Mouse (Mus musculus) stomach, embryonic 15.5 days (tissue): ENCODE results near the gene Serpinb6b. TPM values are rescaled to one million over a fixed set of nuclear protein-coding genes. Genes with fewer than 3 reads are reported as not detected.

Experiments used
- ATAC-seq: fragments of 200-750 bp; cut with Nextera tagmentation; 2 replicates; pipeline ENCODE4 v1.8.0; 2017; ENCODE audit warnings: low read depth, moderate number of reproducible peaks, moderate TSS enrichment; ENCODE audit not compliant: insufficient read depth, low FRiP score
- H3K27ac ChIP-seq: fragments of 300-500 bp; sonication (generic); 2 replicates; pipeline ENCODE4 v1.5.1; 2015; ENCODE audit warnings: mild to moderate bottlenecking, inconsistent platforms
- H3K27me3 ChIP-seq: fragments of 300-500 bp; sonication (generic); replicated peaks from 2 replicates; pipeline ENCODE4 v1.6.1; 2015; ENCODE audit warnings: inconsistent platforms
- H3K36me3 ChIP-seq: fragments of 300-500 bp; sonication (generic); 2 replicates; pipeline ENCODE4 v1.6.1; 2015; ENCODE audit warnings: inconsistent platforms
- H3K4me1 ChIP-seq: fragments of 300-500 bp; sonication (generic); 2 replicates; pipeline ENCODE4 v1.6.1; 2015; ENCODE audit warnings: inconsistent platforms
- H3K4me2 ChIP-seq: fragments of 300-500 bp; sonication (generic); 2 replicates; pipeline ENCODE4 v1.6.1; 2015; ENCODE audit warnings: mild to moderate bottlenecking, inconsistent platforms
- H3K4me3 ChIP-seq: fragments of 300-500 bp; sonication (generic); replicated peaks from 2 replicates; pipeline ENCODE4 v1.5.1; 2015; ENCODE audit warnings: inconsistent platforms
- H3K9ac ChIP-seq: fragments of 300-500 bp; sonication (generic); 2 replicates; pipeline ENCODE4 v1.6.1; 2015; ENCODE audit warnings: inconsistent platforms
- H3K9me3 ChIP-seq: fragments of 300-500 bp; sonication (generic); 2 replicates; pipeline ENCODE4 v1.6.1; 2016; ENCODE audit warnings: inconsistent platforms
- WGBS: fragments of 180-500 bp; shearing (Covaris S2); methylation state at CpG from one replicate; pipeline ENCODE4 v1.1.7; 2015; 5-methylcytosine and 5-hydroxymethylcytosine counted together
- polyA plus RNA-seq: library from polyadenylated mRNA; unstranded; fragments of >200 nt; fragmentation: Nextera tagmentation; extraction: Ambion mirVana; gene quantifications from 2 replicates; pipeline ENCODE4 v1.2.1, GENCODE M21; 2015

Serpinb6b gene
- polyA plus RNA-seq, 1 experiment from 2014 or later, result 5.7 TPM

DNA sequence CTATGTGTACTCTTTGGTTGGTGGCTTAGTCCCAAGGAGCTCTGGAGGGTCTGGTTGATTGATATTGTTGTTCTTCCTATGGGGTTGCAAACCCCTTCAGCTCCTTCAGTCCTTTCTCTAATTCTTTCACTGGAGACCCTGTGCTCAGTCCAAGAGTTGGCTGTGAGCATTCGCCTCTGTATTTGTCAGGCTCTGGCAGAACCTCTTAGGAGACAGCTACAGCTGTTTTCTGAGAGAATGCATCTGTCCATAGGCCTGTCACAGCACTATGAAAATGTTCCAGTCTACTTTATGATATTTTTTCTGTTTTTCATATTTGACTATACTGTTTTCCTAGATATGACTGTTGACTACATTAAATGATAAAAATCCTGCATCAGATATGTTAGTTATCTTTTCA lies 47.4 kb downstream of the Serpinb6b start:
- Histone ChIP-seq H3K27ac (no peak overlapping the region), H3K36me3 (no peaks in the 10 kb centered on the region), H3K4me2 (no peak overlapping the region), H3K27me3 (no peaks in the 10 kb centered on the region), H3K4me1 (no peaks in the 10 kb centered on the region), H3K9ac (no peak overlapping the region), H3K9me3 (no peaks in the 10 kb centered on the region), H3K4me3 (no peak overlapping the region)
- ATAC-seq, result no peak; the same call in 1 of the 2 replicates
- WGBS, result 77% methylated on average over 1 of the region's 1 CpGs

DNA sequence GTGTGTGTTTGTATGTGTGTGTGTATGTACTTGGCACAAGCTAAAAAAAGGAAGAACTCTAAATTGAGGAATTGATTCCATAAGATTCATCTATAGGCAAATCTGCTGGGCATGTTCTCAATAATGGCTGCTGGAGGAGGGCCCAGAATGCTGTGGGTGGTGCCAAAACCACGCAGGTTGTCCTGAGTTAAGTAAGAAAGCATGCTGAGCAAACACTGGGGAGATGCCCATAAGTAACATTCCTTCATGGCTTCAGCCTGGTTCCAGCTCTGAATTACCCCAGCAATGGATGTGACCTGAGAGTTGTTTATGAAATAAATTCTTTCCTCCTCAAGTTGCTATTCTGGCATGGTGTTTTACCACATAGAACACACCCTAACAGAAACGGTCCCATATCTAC lies 48.3 kb downstream of the Serpinb6b start:
- Histone ChIP-seq H3K4me2 (no peak overlapping the region), H3K36me3 (no peaks in the 10 kb centered on the region), H3K9me3 (no peaks in the 10 kb centered on the region), H3K9ac (no peak overlapping the region), H3K4me1 (no peaks in the 10 kb centered on the region), H3K27me3 (no peaks in the 10 kb centered on the region), H3K4me3 (no peak overlapping the region), H3K27ac (no peak overlapping the region)
- ATAC-seq, result no peak
- 42% methylated on average over 2 of the region's 2 CpGs for WGBS

DNA sequence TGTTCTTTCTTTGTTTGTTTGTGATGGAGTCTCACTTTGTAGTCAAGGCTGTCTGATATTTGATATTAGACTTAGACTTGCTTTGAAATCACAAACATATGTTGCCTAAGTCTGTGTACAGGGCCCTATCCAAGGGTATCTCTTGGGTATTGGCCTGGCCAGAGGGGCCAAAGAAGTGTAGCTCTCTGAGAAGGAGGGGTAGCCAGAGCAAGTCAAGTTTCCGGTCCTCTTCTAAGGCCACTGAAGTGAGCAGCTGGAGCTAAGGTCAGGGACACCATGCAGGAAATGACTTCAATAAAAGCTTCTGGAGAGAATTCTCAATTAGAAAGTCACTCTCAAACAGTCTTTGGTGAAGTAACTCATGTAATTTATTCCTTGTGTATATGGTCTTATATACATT lies 57.4 kb downstream of the Serpinb6b start:
- Histone ChIP-seq H3K27me3 (no peaks in the 10 kb centered on the region), H3K36me3 (no peaks in the 10 kb centered on the region), H3K9ac (no peak overlapping the region), H3K9me3 (no peaks in the 10 kb centered on the region), H3K4me2 (no peak overlapping the region), H3K27ac (no peak overlapping the region), H3K4me1 (no peaks in the 10 kb centered on the region), H3K4me3 (no peak overlapping the region)
- ATAC-seq, result no peak
- 80% methylated on average over 1 of the region's 1 CpGs for WGBS

DNA sequence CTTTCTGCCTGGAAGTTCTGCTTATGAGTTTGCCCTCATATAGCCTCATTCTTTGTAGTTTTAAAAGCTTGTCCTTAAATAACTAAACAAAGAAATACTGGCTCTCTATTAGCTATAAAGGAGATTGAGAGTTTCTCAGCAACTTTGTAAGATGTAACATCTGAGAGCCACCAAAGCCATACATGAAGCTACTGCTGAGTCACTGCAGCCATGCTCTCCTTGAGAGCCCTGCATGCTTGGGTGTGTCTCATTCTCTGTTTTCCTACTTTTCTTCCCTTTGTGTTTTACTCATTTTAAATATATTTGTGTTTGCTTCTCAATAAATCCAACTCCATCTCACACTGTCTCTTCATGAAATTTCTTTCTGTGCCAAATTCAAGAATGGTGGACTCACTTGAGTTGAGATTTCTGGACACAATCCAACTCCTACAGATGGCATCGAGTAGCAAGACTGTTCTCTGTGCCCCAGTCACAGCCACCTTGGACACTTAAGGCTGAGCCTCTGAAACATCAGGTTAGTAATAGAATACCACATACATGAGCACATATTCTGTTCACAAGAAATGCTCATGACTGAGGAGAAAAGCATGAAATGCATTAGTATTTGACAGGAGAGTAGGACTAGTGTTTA lies 61.5 kb downstream of the Serpinb6b start:
- no peaks in the 10 kb centered on the region for H3K4me1 ChIP-seq
- no peak for ATAC-seq
- no peak overlapping the region for H3K4me2 ChIP-seq
- no peak overlapping the region for H3K27ac ChIP-seq
- no peaks in the 10 kb centered on the region for H3K9me3 ChIP-seq
- H3K9ac ChIP-seq, result no peak overlapping the region
- no peaks in the 10 kb centered on the region for H3K27me3 ChIP-seq
- WGBS, result 63% methylated on average over 1 of the region's 1 CpGs
- no peak overlapping the region for H3K4me3 ChIP-seq
- no peaks in the 10 kb centered on the region for H3K36me3 ChIP-seq

DNA sequence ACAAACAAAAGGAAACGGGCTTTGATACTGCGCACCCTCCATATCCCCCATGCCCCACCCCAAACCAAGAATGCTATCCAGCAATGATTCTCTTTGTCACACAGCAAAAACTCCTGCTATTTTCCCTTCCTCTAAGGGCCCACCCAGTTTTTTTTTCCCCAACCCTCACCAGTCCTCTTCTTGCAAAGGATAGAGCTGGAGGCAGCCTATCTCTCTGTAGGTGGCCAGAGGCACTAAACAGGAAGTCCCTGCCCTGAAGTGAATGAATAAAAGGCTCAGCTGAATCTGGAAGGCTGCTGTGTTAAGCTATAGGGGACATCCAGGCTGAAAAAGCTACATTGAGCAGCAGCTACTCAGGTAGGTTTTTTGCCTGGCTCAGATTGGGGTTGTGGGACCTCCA lies 62.2 kb downstream of the Serpinb6b start, which contains the start of gene Serpinb9b:
Gene Serpinb9b (plus strand): TSS at position 173 of the 400 bp plus-strand sequence.
- Histone ChIP-seq H3K36me3 (no peaks in the 10 kb centered on the region), H3K9me3 (no peaks in the 10 kb centered on the region), H3K27ac (no peak within 1 kb of the TSS), H3K27me3 (no peaks in the 10 kb centered on the region), H3K4me3 (no peak within 1 kb of the TSS), H3K4me1 (no peaks in the 10 kb centered on the region), H3K4me2 (no peak within 1 kb of the TSS), H3K9ac (no peak within 1 kb of the TSS)
- ATAC-seq, result no peak
- 72% methylated on average over 2 of the region's 2 CpGs for WGBS

DNA sequence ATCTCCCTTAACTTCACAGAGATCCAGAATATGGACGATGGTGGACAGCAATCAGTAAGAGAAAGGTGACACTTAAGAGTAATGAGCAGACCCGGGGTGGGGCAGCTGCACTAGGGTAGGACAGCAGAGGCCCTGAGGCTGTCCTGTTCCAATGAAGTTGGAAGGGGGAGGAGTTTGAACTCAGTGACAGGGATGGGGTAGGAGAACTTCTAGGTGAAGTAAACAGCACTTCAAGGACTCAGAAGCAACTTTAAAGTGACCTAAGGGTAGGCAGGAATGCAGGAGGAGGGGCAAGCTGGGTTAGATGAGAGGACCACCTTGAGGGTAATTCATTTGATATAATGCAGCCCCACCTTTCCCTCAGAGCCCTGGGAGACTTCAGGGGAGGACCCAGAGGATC lies 63.1 kb downstream of the Serpinb6b start:
- no peak for ATAC-seq
- Histone ChIP-seq H3K4me3 (no peak overlapping the region), H3K4me1 (no peaks in the 10 kb centered on the region), H3K36me3 (no peaks in the 10 kb centered on the region), H3K9ac (no peak overlapping the region), H3K27me3 (no peaks in the 10 kb centered on the region), H3K9me3 (no peaks in the 10 kb centered on the region), H3K4me2 (no peak overlapping the region), H3K27ac (no peak overlapping the region)
- WGBS, result 18% methylated on average over 2 of the region's 2 CpGs

DNA sequence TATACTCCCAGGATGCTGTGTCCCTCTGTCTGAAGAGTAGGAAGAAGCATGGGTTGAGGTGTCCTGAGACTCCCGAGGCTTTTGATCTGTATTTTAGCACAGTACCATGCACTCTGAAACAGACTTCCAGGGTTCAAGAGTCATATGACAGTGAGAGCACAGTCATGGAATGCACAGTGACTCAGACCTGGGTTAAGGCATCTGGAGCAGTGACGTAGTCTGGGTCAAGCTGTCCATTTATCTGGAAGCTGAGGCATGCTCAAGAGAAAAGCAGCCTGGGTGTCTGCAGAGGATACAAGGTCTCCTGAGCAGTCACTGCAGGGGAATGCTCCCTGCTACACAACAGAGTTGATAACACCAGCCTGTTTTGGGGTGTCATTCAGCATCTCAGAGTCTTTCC lies 63.5 kb downstream of the Serpinb6b start:
- Histone ChIP-seq H3K27me3 (no peaks in the 10 kb centered on the region), H3K4me2 (no peak overlapping the region), H3K4me1 (no peaks in the 10 kb centered on the region), H3K36me3 (no peaks in the 10 kb centered on the region), H3K9ac (no peak overlapping the region), H3K9me3 (no peaks in the 10 kb centered on the region), H3K4me3 (no peak overlapping the region), H3K27ac (no peak overlapping the region)
- ATAC-seq, result no peak; the same call in 1 of the 2 replicates
- 63% methylated on average over 2 of the region's 2 CpGs for WGBS

Other genes with a start within 250 kb of the Serpinb6b start
- 0.22 and 0.24 TPM in 2 replicates for gene Mylk4, start 181.3 kb upstream of the Serpinb6b start, polyA plus RNA-seq
- 29.1 and 29.2 TPM in 2 replicates for gene Wrnip1, start 163.2 kb upstream of the Serpinb6b start, polyA plus RNA-seq
- gene D930007J09Rik, start 162.4 kb upstream of the Serpinb6b start, polyA plus RNA-seq, result not detected in 2 replicates
- 74.9 and 94.2 TPM in 2 replicates for gene Serpinb1a, start 114.0 kb upstream of the Serpinb6b start, polyA plus RNA-seq
- not detected in 2 replicates for gene Serpinb1c, start 67.0 kb upstream of the Serpinb6b start, polyA plus RNA-seq
- gene Serpinb9, start 38.0 kb downstream of the Serpinb6b start, polyA plus RNA-seq, result 9.4 and 10.2 TPM in 2 replicates
- 0.13 TPM in 1 of 2 replicates, not detected in the other for gene Serpinb9b, start 62.2 kb downstream of the Serpinb6b start, polyA plus RNA-seq
- 0.37 and 0.86 TPM in 2 replicates for gene Serpinb1b, start 113.4 kb downstream of the Serpinb6b start, polyA plus RNA-seq
- gene Serpinb9c, start 194.5 kb downstream of the Serpinb6b start, polyA plus RNA-seq, result not detected in 2 replicates
- gene Serpinb9d, start 227.8 kb downstream of the Serpinb6b start, polyA plus RNA-seq, result not detected in 2 replicates